Mouse (Mus musculus): ENCODE data around the gene Abat.

- TF ChIP-seq CTCF (IDR thresholded peaks at IDR 0.05) (no peak), POLR2A (IDR thresholded peaks at IDR 0.05; ENCODE audit: insufficient read depth, low read depth, low read length) (no peak), EP300 (IDR thresholded peaks at IDR 0.05; ENCODE audit: insufficient read depth, low read depth, low read length) (no peak)
Observed at GRCm38 (mm10) chr16:8470132-8470531, 43.1 kb upstream of the Abat start.

Data from heart, adult 2 months (tissue).